Mouse (Mus musculus) embryonic fibroblast, embryonic 13.5 days (primary cell): ENCODE results near the gene Gpx3. TPM values are rescaled to one million over a fixed set of nuclear protein-coding genes. Genes with fewer than 3 reads are reported as not detected.

Experiments used
- H3K27ac ChIP-seq: 2 replicates; pipeline ENCODE4 v1.5.1; 2012; ENCODE audit warnings: low read length, control low read depth, inconsistent platforms; ENCODE audit not compliant: insufficient read depth
- H3K4me1 ChIP-seq: 2 replicates; pipeline ENCODE4 v1.6.1; 2011; ENCODE audit warnings: low read length; ENCODE audit not compliant: control insufficient read depth, insufficient read depth
- H3K4me3 ChIP-seq: 2 replicates; pipeline ENCODE4 v1.5.1; 2011; ENCODE audit warnings: mild to moderate bottlenecking, control low read depth, low read length; ENCODE audit not compliant: insufficient read depth
- CTCF ChIP-seq: IDR thresholded peaks from 2 replicates; pipeline ENCODE4 v1.5.1; 2011; ENCODE audit warnings: mild to moderate bottlenecking, control low read depth, low read length, moderate library complexity, borderline replicate concordance; ENCODE audit not compliant: insufficient read depth
- POLR2A ChIP-seq: IDR thresholded peaks from 2 replicates; pipeline ENCODE4 v1.6.1; 2011; ENCODE audit warnings: low read depth, mild to moderate bottlenecking, control low read depth, low read length, moderate library complexity
- polyA plus RNA-seq: library from polyadenylated mRNA; stranded (reverse); fragments of >200 nt; gene quantifications from 2 replicates; pipeline ENCODE4 v1.2.4, GENCODE M21; 2011; ENCODE audit warnings: low read depth; ENCODE audit not compliant: missing spikeins, insufficient read length

Gene Gpx3
- polyA plus RNA-seq, 1 experiment: 65.8 TPM

- no peak overlapping the region for H3K4me3 ChIP-seq
- no peaks in the 10 kb centered on the region for H3K4me1 ChIP-seq
- H3K27ac ChIP-seq: no peak overlapping the region
- TF ChIP-seq POLR2A (no peak), CTCF (no peak)
Observed at GRCm38 (mm10) chr11:54924145-54924544, 21.9 kb downstream of the Gpx3 start.

DNA sequence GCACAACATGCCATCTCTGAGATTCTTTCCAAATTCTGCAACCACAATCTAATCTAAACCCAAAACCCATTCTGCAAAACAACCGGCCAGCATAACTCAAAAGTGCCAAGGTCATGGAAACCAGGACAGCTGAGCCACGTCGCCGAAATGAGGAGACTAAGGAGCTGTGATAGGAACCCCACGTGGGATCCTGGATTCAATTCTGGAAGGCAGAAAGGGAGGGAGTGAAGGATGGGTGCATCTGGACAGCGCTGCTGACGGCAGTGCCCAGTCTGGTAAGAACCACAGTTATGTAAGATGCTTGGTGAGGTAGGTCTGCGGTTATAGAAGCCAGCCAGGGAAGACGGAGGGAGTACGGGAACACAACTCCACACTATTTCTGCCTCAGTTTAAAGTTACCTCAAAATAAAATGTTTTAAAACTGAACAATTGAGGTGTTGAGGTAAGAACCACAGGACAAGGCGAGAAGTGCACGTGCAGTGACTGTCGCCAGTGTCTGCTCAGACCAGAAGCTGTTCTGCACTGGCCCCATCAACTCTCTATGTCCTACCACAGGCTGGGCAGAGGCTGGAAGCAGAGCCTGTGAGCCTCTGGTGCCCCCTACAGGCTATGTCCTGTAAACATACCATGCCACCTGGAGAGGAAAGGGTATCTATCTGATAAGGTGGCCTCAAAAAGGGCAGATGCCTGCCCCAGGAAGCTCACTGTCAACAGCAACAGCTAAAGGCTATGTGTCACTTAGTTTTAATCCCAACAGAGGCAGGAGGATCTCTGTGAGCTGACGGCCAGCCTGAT, 25.3 kb downstream of the Gpx3 start:
- Histone ChIP-seq H3K27ac (no peak overlapping the region), H3K4me1 (no peaks in the 10 kb centered on the region), H3K4me3 (no peak overlapping the region)
- TF ChIP-seq CTCF (peak; percentile 75), POLR2A (no peak)

- H3K27ac ChIP-seq: no peak overlapping the region
- TF ChIP-seq CTCF (no peak), POLR2A (no peak)
- no peaks in the 10 kb centered on the region for H3K4me1 ChIP-seq
- no peak overlapping the region for H3K4me3 ChIP-seq
Observed at GRCm38 (mm10) chr11:54928219-54928618, 26.0 kb downstream of the Gpx3 start.

- Histone ChIP-seq H3K4me1 (no peaks in the 10 kb centered on the region), H3K4me3 (no peak overlapping the region), H3K27ac (no peak overlapping the region)
- TF ChIP-seq CTCF (no peak), POLR2A (no peak)
Observed at GRCm38 (mm10) chr11:54928886-54929285, 26.6 kb downstream of the Gpx3 start.

GRCm38 (mm10) chr11:54929290-54929689, 27.0 kb downstream of the Gpx3 start:
- no peak overlapping the region for H3K4me3 ChIP-seq
- H3K27ac ChIP-seq: no peak overlapping the region
- TF ChIP-seq POLR2A (no peak), CTCF (no peak)
- H3K4me1 ChIP-seq: no peaks in the 10 kb centered on the region

DNA sequence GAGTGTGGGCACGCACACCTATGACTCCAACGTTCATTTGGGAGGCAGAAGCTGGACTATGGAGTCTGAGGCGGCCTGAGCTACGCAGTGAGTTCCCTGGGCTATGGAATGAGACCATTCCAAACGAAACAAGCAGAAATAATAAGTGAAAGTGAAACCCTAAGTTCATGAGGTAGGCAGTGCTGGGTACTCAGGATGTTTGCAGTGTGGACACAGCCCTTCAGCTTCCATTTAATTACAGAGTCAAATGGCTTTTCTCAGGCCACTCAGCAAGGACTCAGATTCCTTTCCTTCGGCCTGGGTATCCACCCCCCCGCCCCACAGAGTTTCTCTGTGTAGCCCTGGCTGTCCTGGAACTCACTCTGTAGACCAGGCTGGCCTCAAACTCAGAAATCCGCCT, 27.5 kb downstream of the Gpx3 start:
- Histone ChIP-seq H3K27ac (no peak overlapping the region), H3K4me1 (no peaks in the 10 kb centered on the region), H3K4me3 (no peak overlapping the region)
- TF ChIP-seq POLR2A: no peak
- TF ChIP-seq CTCF: no peak

DNA sequence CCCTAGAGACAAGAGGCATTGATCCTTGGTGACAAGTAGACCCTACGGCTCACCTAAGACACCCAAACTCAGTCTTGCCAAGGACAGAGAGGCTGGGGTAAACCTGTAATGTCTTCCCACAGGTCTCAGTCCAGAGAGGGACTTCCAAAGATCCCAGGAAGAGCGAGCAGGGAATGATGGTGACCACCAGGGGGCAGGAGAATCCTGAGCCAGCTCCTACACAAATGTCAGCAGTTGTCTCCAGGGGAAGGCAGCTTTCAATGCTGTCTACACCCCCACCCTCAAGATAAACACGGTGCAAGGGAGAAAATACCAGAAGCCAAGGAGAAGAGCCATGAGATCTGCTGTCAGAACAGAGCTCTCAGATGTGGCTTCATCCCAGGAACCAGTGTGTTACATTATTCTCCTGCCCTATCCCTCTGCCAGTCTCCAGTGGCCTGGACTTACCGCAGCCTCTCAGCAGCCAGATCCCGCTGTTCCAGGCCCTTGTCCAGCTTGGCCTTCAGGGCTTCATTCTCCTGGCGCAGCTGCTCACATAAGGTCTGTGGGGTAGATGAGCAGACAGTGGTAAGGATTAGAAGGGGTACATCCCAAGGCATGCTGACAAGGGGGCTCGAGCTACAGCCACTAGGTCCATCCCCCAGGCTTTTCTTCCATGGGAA, 28.2 kb downstream of the Gpx3 start:
- TF ChIP-seq CTCF (peak; percentile 71), POLR2A (no peak)
- no peaks in the 10 kb centered on the region for H3K4me1 ChIP-seq
- H3K27ac ChIP-seq: no peak overlapping the region
- no peak overlapping the region for H3K4me3 ChIP-seq

DNA sequence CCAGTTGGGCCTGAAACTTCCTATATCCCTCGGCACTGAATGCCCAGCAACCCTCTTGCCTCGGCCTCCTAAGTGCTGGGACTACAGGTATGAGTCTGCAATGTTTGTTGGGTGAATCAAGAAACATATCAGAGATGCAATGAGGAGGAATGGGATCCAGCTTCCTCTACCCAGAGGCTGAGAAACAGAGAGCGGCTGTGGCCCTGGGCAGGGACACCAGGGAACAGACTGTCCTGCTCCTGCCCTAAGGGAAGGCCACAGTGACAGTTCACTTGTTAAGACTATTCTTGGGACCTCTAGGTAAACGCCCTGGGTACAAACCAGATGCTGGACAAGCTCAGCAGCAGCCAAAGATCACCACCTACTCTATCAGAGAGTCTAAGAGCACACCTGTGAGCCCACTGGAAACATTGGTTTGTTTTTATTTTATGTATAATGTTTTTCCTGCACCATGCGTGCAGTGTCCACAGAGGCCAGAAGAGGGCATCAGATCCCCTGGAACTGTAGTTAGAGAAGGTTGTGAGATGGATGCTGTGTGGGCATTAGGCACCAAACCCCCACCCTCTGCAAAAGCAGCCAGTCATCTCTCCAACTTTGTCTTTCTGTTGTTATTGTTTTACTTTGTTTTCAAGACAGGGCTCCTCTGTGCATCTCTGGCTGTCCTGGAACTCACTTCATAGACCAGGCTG, 29.3 kb downstream of the Gpx3 start:
- Histone ChIP-seq H3K4me3 (no peak overlapping the region), H3K4me1 (peaks cover 7% of the 10 kb centered on the region), H3K27ac (no peak overlapping the region)
- TF ChIP-seq POLR2A: no peak
- TF ChIP-seq CTCF: peak; percentile 64; the same call in 1 of the 2 replicates

GRCm38 (mm10) chr11:54932540-54932939, 30.3 kb downstream of the Gpx3 start:
- no peak overlapping the region for H3K27ac ChIP-seq
- peaks cover 10% of the 10 kb centered on the region for H3K4me1 ChIP-seq
- no peak overlapping the region for H3K4me3 ChIP-seq
- TF ChIP-seq CTCF: no peak
- no peak for TF ChIP-seq POLR2A
